Mouse (Mus musculus) neutrophil, adult 5-6 weeks (primary cell): ENCODE measurements around the gene Cct4. TPM values are rescaled to one million over a fixed set of nuclear protein-coding genes. Genes with fewer than 3 reads are reported as not detected.

ENCODE experiments used
- ATAC-seq: fragments of 151-379, 151-347 bp; 2 replicates; pipeline ENCODE4 v1.8.0; 2017; ENCODE audit warnings: mild to moderate bottlenecking, moderate TSS enrichment; ENCODE audit not compliant: insufficient number of reproducible peaks, poor library complexity, low FRiP score, severe bottlenecking; ENCODE audit errors: extremely low read depth
- total RNA-seq: library from RNA; stranded (forward); fragments of 200-1000 nt; gene quantifications from 2 replicates; pipeline ENCODE4 v1.2.3, GENCODE M21; 2017

Cct4 gene
- total RNA-seq, 1 experiment from 2014 or later: 115 TPM

GRCm38 (mm10) chr11:22981543-22981950 lies 8.8 kb upstream of the Cct4 start:
- ATAC-seq: no peak

- peak; percentile 91 for ATAC-seq
Measured at GRCm38 (mm10) chr11:22981984-22982757, 8.1 kb upstream of the Cct4 start, which contains the start of the genes Gm28048 and Commd1. Gene Gm28048 (minus strand): TSS chr11:22982090. Gene Commd1 (minus strand): TSS chr11:22982382.

GRCm38 (mm10) chr11:22982846-22983245 lies 7.5 kb upstream of the Cct4 start:
- ATAC-seq: no peak

GRCm38 (mm10) chr11:22985510-22985909 lies 4.8 kb upstream of the Cct4 start:
- no peak for ATAC-seq

- peak; percentile 54; the same call in 1 of the 2 replicates for ATAC-seq
Measured at GRCm38 (mm10) chr11:22987357-22987756, 3.0 kb upstream of the Cct4 start.

- no peak for ATAC-seq
Measured at GRCm38 (mm10) chr11:22989786-22990185, 533 bp upstream of the Cct4 start.

- no peak for ATAC-seq
Measured at GRCm38 (mm10) chr11:22991218-22991835, 1.0 kb downstream of the Cct4 start.

- no peak for ATAC-seq
Measured at GRCm38 (mm10) chr11:22994271-22994670, 4.0 kb downstream of the Cct4 start.

GRCm38 (mm10) chr11:22995461-22995860 lies 5.1 kb downstream of the Cct4 start:
- ATAC-seq: no peak

- ATAC-seq: no peak
Measured at GRCm38 (mm10) chr11:22998308-22998707, 8.0 kb downstream of the Cct4 start.

- ATAC-seq: no peak
Measured at GRCm38 (mm10) chr11:23005276-23005675, 15.0 kb downstream of the Cct4 start.

GRCm38 (mm10) chr11:23007166-23007480 lies 16.8 kb downstream of the Cct4 start:
- peak; percentile 24; the same call in 1 of the 2 replicates for ATAC-seq

- peak; percentile 96 for ATAC-seq
Measured at GRCm38 (mm10) chr11:23007481-23008180, 17.3 kb downstream of the Cct4 start, which contains the start of gene Fam161a. Gene Fam161a (plus strand): TSS chr11:23007531.

- peak; percentile 58 for ATAC-seq
Measured at GRCm38 (mm10) chr11:23008181-23008823, 18.0 kb downstream of the Cct4 start.

GRCm38 (mm10) chr11:23008824-23009200 lies 18.5 kb downstream of the Cct4 start:
- no peak for ATAC-seq

- ATAC-seq: no peak
Measured at GRCm38 (mm10) chr11:23013096-23013495, 22.8 kb downstream of the Cct4 start.

- ATAC-seq: peak; percentile 69; the same call in 1 of the 2 replicates
Measured at GRCm38 (mm10) chr11:23013580-23014294, 23.4 kb downstream of the Cct4 start.

GRCm38 (mm10) chr11:23014996-23015395 lies 24.7 kb downstream of the Cct4 start:
- no peak for ATAC-seq

- no peak for ATAC-seq
Measured at GRCm38 (mm10) chr11:23017943-23018342, 27.6 kb downstream of the Cct4 start.
